Comparison of ENCODE assay signal across 12 mouse cellular contexts in genomic region chrX:101819163-101819562, GRCm38 (mm10). TPM values are rescaled to one million over a fixed set of nuclear protein-coding genes. Genes with fewer than 3 reads are reported as not detected.
DNase-seq lines count a peak whose midpoint lies in the region; ATAC-seq and TF ChIP-seq lines count a peak whose summit lies in the region.
"Had no signal": no experiment of that assay in that cellular context is flagged by ENCODE, and none has a peak within 500 bp of the region (broad histone marks: within the 10 kb centered on the region; RNA-seq: fewer than 3 reads in every experiment).

No protein-coding gene starts in this region.

- H3K4me1 ChIP-seq in kidney, adult 2 months (ENCODE audit: control insufficient read depth, insufficient read depth, low read length), result no peaks in the 10 kb centered on the region
- no peaks in the 10 kb centered on the region for H3K4me1 ChIP-seq in embryonic facial prominence, embryonic 14.5 days (ENCODE audit: control insufficient read depth, insufficient read depth, low read length)

- TF ChIP-seq POLR2A in kidney, adult 2 months (IDR thresholded peaks at IDR 0.05; ENCODE audit: low read depth, low read length), result no peak

- no peak for ATAC-seq in embryonic facial prominence, embryonic 14.5 days (ENCODE audit: low read depth)

- H3K9me3 ChIP-seq in embryonic facial prominence, embryonic 14.5 days (ENCODE audit: control insufficient read depth, low read length), result no peaks in the 10 kb centered on the region

- no peaks in the 10 kb centered on the region for H3K36me3 ChIP-seq in kidney, adult 2 months (ENCODE audit: control insufficient read depth, insufficient read depth, low read length)
- H3K36me3 ChIP-seq in embryonic facial prominence, embryonic 14.5 days (ENCODE audit: control insufficient read depth, insufficient read depth, low read length), result no peaks in the 10 kb centered on the region

- no peak overlapping the region for H3K4me3 ChIP-seq in kidney, adult 2 months (ENCODE audit: insufficient read depth, low read depth, low read length)
- no peak overlapping the region for H3K4me3 ChIP-seq in embryonic facial prominence, embryonic 14.5 days (ENCODE audit: low read depth, low read length)
- H3K4me3 ChIP-seq: myocyte had no signal

- peak; percentile 40; the same call in 1 of the 2 replicates for TF ChIP-seq CTCF in kidney, adult 2 months (conservative IDR thresholded peaks at IDR 0.05; ENCODE audit: insufficient read depth, insufficient read length, low read depth, low read length)

- H3K27me3 ChIP-seq in kidney, adult 2 months (replicated peaks; ENCODE audit: control insufficient read depth, insufficient read depth, low read length), result no peaks in the 10 kb centered on the region
- H3K27me3 ChIP-seq in embryonic facial prominence, embryonic 14.5 days (replicated peaks; ENCODE audit: control insufficient read depth, insufficient read depth, low read length), result peaks cover 9% of the 10 kb centered on the region; the same call in 1 of the 2 replicates

- no peak overlapping the region for H3K4me2 ChIP-seq in embryonic facial prominence, embryonic 14.5 days (ENCODE audit: low read depth, low read length)

- no peak overlapping the region for H3K27ac ChIP-seq in kidney, adult 2 months (ENCODE audit: insufficient read depth, low read depth, low read length)
- H3K27ac ChIP-seq in embryonic facial prominence, embryonic 14.5 days (replicated peaks; ENCODE audit: low read depth, low read length), result no peak overlapping the region

- DNase-seq in kidney, adult 2 months, result peak; percentile 5
- DNase-seq in kidney, adult 11 months, result no peak
- DNase-seq in thymus, postnatal 14 days, result peak; percentile 24
- no peak for DNase-seq in thymus, adult 18-20 months
- peak; percentile 3 for DNase-seq in embryonic facial prominence, embryonic 14.5 days (ENCODE audit: low spot score)
- peak; percentile 3 for DNase-seq in yolk sac, embryonic 10.5 days (ENCODE audit: low spot score)
- DNase-seq in adrenal gland, adult 2 months, result no peak
- no peak for DNase-seq in right cerebral cortex, postnatal 4 days
- DNase-seq: adrenal gland, postnatal 10 days had no signal

- no peak overlapping the region for H3K9ac ChIP-seq in embryonic facial prominence, embryonic 14.5 days (ENCODE audit: low read depth, low read length)

- 53% methylated on average over 1 of the region's 1 CpGs for WGBS in kidney, adult 2 months
- 70% methylated on average over 1 of the region's 1 CpGs for WGBS in embryonic facial prominence, embryonic 14.5 days

RNA-seq across cellular contexts. Expression of gene 8030474K03Rik, which starts 24.7 kb away (rescaled TPM):
- polyA plus RNA-seq in kidney, adult 2 months (2012; rRNA removed), result not detected in 2 replicates
- polyA plus RNA-seq in embryonic facial prominence, embryonic 14.5 days (2014; fragmentation: Nextera tagmentation; extraction: Ambion mirVana), result 0.22 TPM in 1 of 2 replicates, not detected in the other
- total RNA-seq in adrenal gland, adult 2 months (2021), result not detected
- not detected in 2 replicates for polyA plus RNA-seq in adrenal gland, adult 2 months (2012; rRNA removed)
- total RNA-seq: adrenal gland, postnatal 10 days; gastrocnemius, postnatal 4 days; layer of hippocampus, postnatal 14 days had no signal
- polyA plus RNA-seq: myocyte had no signal

RNA-seq across cellular contexts. Expression of gene Gm4779, which starts 24.9 kb away (rescaled TPM):
- 0.13 TPM in 1 of 2 replicates, not detected in the other for polyA plus RNA-seq in kidney, adult 2 months (2012; rRNA removed)
- polyA plus RNA-seq in embryonic facial prominence, embryonic 14.5 days (2014; fragmentation: Nextera tagmentation; extraction: Ambion mirVana), result 0.12 and 0.18 TPM in 2 replicates
- total RNA-seq in adrenal gland, adult 2 months (2021), result under 1 TPM in 1 of 2 experiments, not detected in 1; 0.41 TPM
- 0.34 TPM in 1 of 2 replicates, not detected in the other for polyA plus RNA-seq in adrenal gland, adult 2 months (2012; rRNA removed)
- total RNA-seq: adrenal gland, postnatal 10 days; gastrocnemius, postnatal 4 days; layer of hippocampus, postnatal 14 days had no signal
- polyA plus RNA-seq: myocyte had no signal

RNA-seq across cellular contexts. Expression of gene Nhsl2, which starts 30.0 kb away (rescaled TPM):
- 3.2 and 4.0 TPM in 2 replicates for polyA plus RNA-seq in kidney, adult 2 months (2012; rRNA removed)
- polyA plus RNA-seq in embryonic facial prominence, embryonic 14.5 days (2014; fragmentation: Nextera tagmentation; extraction: Ambion mirVana), result 9.9 and 11.5 TPM in 2 replicates
- total RNA-seq in adrenal gland, adult 2 months (2021), result 1 to 10 TPM; 2.9 to 8.4 TPM
- 2.5 and 6.9 TPM in 2 replicates for polyA plus RNA-seq in adrenal gland, adult 2 months (2012; rRNA removed)

Comparison
In these comparisons a context has a peak if more than half of its experiments do, and no peak if none do; other contexts are left out.
1. DNase-seq: peak in kidney, adult 2 months (single experiment), thymus, postnatal 14 days (single experiment), embryonic facial prominence, embryonic 14.5 days (single experiment) and yolk sac, embryonic 10.5 days (single experiment); none in kidney, adult 11 months (single experiment), thymus, adult 18-20 months (0 of 2), adrenal gland, adult 2 months (single experiment) and right cerebral cortex, postnatal 4 days (single experiment).